Mouse (Mus musculus): ENCODE results near the gene Pnpla8. TPM values are rescaled to one million over a fixed set of nuclear protein-coding genes. Genes with fewer than 3 reads are reported as not detected.

Pnpla8 gene
- total and polyA plus RNA-seq, 3 experiments, result 8.0 to 15.9 TPM; not detected in 1

- Histone ChIP-seq H3K27ac (ENCODE audit: control insufficient read depth, low read depth, low read length) (no peak overlapping the region), H3K9ac (ENCODE audit: control insufficient read depth, low read depth, low read length, poor library complexity, severe bottlenecking) (no peak overlapping the region), H3K79me2 (ENCODE audit: control insufficient read depth, insufficient read depth, low read length, poor library complexity) (no peaks in the 10 kb centered on the region), H3K27me3 (ENCODE audit: control insufficient read depth in 1 of 2, insufficient read depth in 2 of 2, low read length in 2 of 2) (no peaks in the 10 kb centered on the region), H3K9me3 (replicated peaks; ENCODE audit: insufficient read depth, low read length) (no peaks in the 10 kb centered on the region), H3K4me1 (ENCODE audit: control insufficient read depth in 1 of 2, insufficient read depth in 2 of 2, low read length in 2 of 2) (no peaks in the 10 kb centered on the region), H3K4me3 (ENCODE audit: control insufficient read depth in 1 of 2, insufficient read depth in 1 of 2, low read depth in 2 of 2, low read length in 2 of 2) (no peak overlapping the region), H3K36me3 (ENCODE audit: control insufficient read depth in 1 of 2, insufficient read depth in 2 of 2, low read length in 2 of 2) (no peaks in the 10 kb centered on the region)
- TF ChIP-seq E2F4 (IDR thresholded peaks at IDR 0.05; ENCODE audit: borderline replicate concordance, low read depth, low read length), result no peak
- TF ChIP-seq MAX (IDR thresholded peaks at IDR 0.05; ENCODE audit: low read length), result no peak
- no peak for TF ChIP-seq BHLHE40 (IDR thresholded peaks at IDR 0.05; ENCODE audit: borderline replicate concordance, low read depth, low read length)
- TF ChIP-seq NELFE (IDR thresholded peaks at IDR 0.05; ENCODE audit: low read depth, low read length), result no peak
- TF ChIP-seq RCOR1 (IDR thresholded peaks at IDR 0.05; ENCODE audit: low read depth, low read length), result no peak
- DNase-seq (ENCODE audit: low read depth, low spot score), result no peak
Observed at GRCm38 (mm10) chr12:44327452-44327851, 106.3 kb downstream of the Pnpla8 start.

- Histone ChIP-seq H3K79me2 (ENCODE audit: control insufficient read depth, insufficient read depth, low read length, poor library complexity) (no peaks in the 10 kb centered on the region), H3K4me1 (ENCODE audit: control insufficient read depth in 1 of 2, insufficient read depth in 2 of 2, low read length in 2 of 2) (no peaks in the 10 kb centered on the region), H3K4me3 (ENCODE audit: control insufficient read depth in 1 of 2, insufficient read depth in 1 of 2, low read depth in 2 of 2, low read length in 2 of 2) (no peak within 1 kb of the TSS), H3K36me3 (ENCODE audit: control insufficient read depth in 1 of 2, insufficient read depth in 2 of 2, low read length in 2 of 2) (no peaks in the 10 kb centered on the region), H3K27me3 (ENCODE audit: control insufficient read depth in 1 of 2, insufficient read depth in 2 of 2, low read length in 2 of 2) (no peaks in the 10 kb centered on the region), H3K9me3 (replicated peaks; ENCODE audit: insufficient read depth, low read length) (no peaks in the 10 kb centered on the region), H3K9ac (ENCODE audit: control insufficient read depth, low read depth, low read length, poor library complexity, severe bottlenecking) (no peak within 1 kb of the TSS), H3K27ac (ENCODE audit: control insufficient read depth, low read depth, low read length) (no peak within 1 kb of the TSS)
- DNase-seq (ENCODE audit: low read depth, low spot score), result no peak
- no peak for TF ChIP-seq SMC3 (IDR thresholded peaks at IDR 0.05; ENCODE audit: low read depth, low read length)
- no peak for TF ChIP-seq HCFC1 (IDR thresholded peaks at IDR 0.05; ENCODE audit: low read depth, low read length)
- TF ChIP-seq ELF1 (IDR thresholded peaks at IDR 0.05; ENCODE audit: low read depth, low read length), result no peak
- TF ChIP-seq MXI1 (IDR thresholded peaks at IDR 0.05; ENCODE audit: low read depth, low read length), result no peak
- no peak for TF ChIP-seq MYC (IDR thresholded peaks at IDR 0.05; ENCODE audit: low read depth, low read length)
- TF ChIP-seq RCOR1 (IDR thresholded peaks at IDR 0.05; ENCODE audit: low read depth, low read length), result no peak
- TF ChIP-seq JUND (IDR thresholded peaks at IDR 0.05; ENCODE audit: low read depth, low read length), result no peak
- TF ChIP-seq NELFE (IDR thresholded peaks at IDR 0.05; ENCODE audit: low read depth, low read length), result no peak
Observed at GRCm38 (mm10) chr12:44328381-44329315, 107.5 kb downstream of the Pnpla8 start, which contains the start of gene Nrcam. Gene Nrcam, plus strand, starts transcription at chr12:44328885.
